Mouse (Mus musculus): ENCODE measurements around the gene Kif18a.

The Kif18a gene

DNA sequence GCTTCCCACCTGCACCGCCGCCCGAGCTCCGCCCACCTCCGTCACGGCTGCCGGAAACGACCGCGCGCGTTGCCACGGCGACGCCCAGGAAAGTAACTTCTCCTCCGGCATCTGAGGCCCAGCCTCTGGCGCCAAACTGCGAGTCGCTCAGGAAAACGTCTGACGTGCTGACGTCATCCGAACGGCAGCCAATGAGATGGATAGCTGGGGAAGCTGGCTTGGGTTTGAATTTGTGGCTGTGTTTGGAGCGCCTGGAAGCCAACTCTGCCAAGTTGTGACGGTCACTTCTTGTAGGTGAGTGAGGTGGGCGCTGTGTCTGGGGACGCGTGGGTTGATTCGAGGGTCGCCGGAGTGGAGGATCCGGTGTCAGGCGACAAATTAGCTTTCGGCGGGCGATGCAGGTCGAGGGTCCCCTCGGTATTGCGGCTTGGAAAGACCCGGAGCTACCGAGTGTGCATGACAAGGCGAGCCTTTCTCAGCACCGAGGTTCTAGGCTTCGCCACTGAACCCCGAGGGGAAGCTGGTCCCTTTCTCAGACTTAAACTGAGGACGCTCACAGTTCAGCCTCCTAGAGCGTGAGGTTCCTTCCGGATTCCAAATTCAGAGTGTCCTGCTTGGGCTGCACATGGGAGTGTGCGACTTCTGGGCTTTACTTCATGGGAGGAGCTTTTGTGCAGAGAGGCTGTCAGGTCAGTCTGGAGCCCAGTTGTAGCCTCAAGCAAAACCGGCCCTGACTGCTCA lies at the start of gene Kif18a, which contains the start of gene Mettl15:
Gene Kif18a, plus strand, starts transcription at position 139 of the 741 bp plus-strand sequence.
Gene Mettl15, minus strand, starts transcription at position 149 of the 741 bp plus-strand sequence.
- DNase-seq (ENCODE audit: low spot score), result peak; percentile 99

DNA sequence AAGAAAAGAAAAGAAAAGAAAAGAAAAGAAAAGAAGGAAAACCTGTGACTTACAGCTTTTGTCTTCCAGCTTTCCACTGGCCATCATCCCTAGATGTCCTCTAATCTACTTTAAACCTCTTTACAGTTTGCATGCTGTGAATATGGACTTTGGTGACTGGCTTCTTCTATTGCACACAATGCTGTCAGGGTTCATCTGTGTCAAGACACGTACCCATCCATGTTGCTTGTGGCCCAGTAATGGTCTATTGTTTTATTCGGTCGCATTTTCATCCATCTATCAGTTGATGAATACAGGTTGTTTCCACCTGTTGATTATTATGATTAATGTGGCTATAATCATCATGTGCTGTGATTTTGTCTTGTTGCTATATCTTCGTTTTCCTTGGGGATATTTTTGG lies 46.7 kb upstream of the Kif18a start:
- DNase-seq (ENCODE audit: low spot score), result no peak

DNA sequence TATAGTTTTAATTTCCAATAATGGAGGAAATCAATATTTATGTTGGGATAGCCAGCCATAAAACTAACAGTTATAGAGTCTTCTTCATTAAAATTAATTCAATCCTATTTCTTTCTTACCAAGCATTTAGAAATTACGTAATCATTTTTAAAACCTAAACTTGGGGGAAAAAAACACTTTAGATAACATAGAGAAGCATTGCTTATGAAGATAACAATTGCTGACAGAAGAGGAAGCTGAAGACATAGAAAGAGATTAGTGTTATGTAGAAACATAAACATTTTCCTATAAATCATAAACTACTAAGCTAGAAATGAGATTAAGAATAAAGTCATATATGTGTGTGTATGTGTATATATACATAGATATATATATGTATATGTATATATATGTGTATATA lies 44.8 kb upstream of the Kif18a start:
- no peak for DNase-seq (ENCODE audit: low spot score)

DNA sequence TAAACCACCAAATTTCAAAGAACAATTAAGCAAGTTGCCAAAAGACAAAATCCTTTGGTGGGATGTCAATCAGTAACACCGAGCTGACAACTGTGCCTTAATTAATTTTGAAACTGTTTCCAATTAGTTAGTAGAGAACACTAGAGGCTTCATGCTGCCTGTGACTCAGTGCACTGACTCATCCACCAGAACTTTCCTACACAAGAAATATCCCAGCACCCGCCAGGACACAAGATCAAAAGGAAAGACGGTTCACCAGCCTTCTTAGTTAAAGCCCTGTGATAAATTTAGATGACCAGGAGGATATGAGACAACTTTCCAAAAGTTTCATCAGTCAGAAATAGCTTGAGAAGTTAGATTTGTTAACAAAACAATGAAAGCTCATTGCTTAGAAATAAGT lies 38.6 kb upstream of the Kif18a start:
- DNase-seq (ENCODE audit: low spot score), result no peak

DNA sequence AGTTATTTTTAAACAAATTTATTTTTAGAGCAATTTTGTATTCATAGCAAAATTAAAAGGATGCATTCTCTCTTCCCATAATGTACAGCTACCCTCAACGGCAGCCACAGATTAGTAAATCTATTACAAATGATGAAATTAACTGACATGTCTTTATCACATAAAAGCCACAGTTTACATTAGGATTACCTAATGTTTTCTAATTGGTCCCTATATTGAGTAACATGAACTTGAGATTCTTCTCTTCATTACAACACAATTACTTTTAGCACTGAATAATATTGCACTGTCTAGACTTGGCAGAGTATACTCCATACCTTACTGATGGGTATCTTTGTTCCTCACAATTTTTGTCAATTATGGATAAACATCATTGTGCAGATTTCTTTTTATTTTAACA lies 17.8 kb upstream of the Kif18a start:
- DNase-seq (ENCODE audit: low spot score), result no peak

DNA sequence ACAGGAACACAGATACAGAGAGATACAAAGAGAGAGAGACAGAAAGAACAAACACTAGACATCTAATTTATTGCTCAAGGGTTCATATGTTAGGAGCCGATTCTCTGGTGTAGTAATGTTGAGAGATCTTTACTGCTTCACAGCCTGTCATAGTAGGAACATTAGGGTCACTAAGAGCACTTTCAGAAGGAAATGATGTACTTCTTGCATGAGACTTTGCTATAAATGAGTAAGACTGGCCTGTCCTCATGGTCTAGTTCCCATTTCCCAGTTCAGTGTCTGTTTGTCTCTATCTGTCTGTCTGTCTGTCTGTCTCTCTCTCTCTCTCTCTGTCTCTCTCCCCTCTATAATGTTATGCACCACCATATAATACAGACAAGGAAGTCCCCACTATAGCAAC lies 7.4 kb upstream of the Kif18a start:
- DNase-seq (ENCODE audit: low spot score), result no peak

DNA sequence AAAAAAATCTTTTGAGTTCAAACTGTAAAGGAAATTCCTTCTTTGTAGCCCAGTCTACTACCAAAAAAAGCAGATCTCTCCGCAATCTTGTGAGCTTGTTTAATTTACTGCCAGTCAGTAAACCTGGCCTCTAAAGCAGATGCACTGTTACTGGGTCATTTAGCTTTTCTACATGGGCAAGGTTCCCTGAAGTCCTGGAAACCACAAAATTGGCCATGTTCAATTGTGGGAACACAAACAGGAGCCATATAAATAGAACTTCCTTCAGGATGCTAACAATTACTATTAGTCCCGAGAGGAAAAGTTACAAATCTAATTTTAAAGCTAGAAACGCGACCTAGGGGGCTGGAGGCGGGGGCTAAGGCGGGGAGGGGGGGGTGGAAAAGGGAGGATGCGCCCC lies 2.9 kb upstream of the Kif18a start:
- no peak for DNase-seq (ENCODE audit: low spot score)

DNA sequence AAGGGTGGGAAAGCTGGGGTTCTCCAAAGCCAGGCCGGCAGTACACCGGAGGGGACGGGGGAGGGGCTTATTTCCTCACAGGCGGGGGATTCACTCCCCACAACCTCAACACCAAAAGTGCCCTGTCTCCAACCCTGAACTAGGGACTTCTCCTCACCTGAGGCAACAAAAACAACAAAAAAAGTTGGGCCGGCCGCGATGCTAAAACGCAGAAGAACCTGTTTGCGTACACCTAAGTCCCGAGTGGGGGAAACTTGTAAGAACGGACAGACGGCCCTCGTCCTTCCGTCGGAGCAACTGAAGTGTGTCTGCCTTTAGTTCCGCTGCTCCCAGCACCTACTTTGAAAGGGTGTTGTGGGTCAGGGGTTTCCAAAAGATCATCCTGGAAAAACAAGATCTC lies 2.5 kb upstream of the Kif18a start:
- peak; percentile 74 for DNase-seq (ENCODE audit: low spot score)

DNA sequence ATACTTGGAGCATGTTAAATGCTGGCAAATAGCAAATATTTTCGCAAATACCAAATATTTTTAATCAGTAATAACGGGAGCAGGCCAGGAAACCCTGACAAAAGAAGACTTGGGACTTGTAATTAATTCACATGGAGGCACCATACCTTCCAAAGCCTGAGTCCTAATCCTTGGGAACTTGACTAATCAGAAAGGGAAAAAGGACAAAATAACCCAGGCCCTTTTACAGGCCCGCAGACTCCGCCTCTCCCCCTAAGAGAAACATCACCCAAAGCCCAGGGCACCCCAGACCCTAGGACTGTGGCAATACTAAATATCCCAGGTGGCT lies 302 bp upstream of the Kif18a start:
- DNase-seq (ENCODE audit: low spot score), result no peak

DNA sequence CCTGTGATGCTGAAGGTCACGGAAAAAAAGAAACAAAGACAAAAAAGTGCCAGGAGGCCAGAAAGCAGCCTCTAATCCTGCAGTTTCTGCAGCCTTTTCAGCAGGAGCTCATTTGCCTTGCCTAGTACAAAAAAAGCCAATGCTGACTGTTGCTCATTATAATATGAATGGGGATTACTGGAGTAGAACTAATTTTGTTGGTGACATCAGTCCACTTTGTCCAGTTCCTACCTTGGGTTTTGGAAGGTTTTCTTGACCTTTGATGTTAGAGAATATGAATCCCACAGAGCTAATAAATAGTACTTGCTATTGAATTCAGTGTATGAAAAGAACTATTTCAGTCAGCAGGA lies 778 bp downstream of the Kif18a start:
- no peak for DNase-seq (ENCODE audit: low spot score)

DNA sequence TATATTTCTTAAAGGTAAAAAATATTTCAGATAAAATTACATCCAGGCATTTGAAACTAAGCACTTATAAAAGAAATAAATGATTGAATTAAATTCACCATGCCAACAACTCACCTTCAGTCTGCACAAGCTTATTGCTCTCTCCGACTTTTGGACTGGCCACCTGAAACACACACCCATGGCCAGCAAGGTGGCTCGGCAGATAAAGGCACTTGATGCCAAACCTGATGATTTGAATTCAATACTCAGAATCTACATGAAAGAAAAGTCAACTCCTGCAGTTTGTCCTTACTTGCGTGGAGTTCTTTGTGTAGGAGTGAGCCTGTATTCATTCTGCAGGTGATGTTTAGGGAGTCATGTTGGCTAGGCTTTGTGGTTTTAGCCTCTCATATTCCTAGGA lies 3.6 kb downstream of the Kif18a start:
- no peak for DNase-seq (ENCODE audit: low spot score)

DNA sequence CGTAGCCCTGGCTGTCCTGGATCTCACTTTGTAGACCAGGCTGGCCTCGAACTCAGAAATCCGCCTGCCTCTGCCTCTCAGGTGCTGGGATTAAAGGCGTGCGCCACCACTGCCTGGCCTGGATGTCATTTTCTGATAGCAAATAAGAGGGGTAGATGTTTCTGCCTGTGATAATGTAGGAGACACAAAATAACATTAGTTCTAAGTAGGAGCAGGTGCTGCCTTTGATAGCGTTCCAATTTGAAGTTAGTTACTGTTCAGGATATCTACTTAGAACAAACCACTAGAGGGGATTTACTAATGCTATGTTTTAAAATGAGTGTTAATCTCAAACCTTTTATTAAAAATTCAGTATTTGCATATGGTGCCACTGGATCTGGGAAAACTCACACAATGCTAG lies 8.8 kb downstream of the Kif18a start:
- no peak for DNase-seq (ENCODE audit: low spot score)

DNA sequence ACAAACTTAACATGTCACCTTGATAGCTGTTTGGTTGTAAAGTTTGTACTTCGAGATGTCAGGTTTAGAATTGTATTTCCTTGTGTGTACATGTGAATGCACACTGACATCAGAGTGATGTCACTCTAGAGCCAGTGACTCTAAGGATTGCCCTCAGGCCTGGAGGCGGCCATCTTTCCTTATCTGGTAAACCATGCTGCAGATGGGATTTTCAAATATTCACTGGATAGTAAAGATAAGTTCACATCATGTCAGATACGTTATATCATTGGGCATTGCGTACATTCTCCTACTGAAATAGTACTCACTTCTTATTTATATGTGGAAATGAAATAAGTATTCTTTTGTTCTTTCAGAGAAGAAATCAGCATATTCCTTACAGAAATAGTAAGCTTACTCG lies 15.7 kb downstream of the Kif18a start:
- DNase-seq (ENCODE audit: low spot score), result no peak

DNA sequence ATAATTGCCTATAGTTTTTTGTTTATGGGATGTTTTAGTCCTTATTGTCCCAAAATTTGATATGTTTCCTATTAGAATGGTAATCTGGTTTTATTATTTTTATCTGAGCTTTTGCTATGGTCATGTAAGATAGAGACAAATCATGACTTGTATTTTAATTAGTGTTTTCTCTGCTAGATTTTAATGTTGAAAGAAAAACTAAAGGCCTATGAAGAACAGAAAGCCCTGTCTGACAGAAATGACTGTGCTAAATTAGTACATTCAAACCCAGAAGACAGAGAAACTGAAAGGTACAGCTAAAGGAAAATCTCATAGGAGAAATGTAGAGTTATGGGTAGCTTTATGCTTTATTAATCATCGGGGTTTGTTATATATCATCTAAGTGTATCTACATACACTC lies 17.6 kb downstream of the Kif18a start:
- DNase-seq (ENCODE audit: low spot score), result no peak

DNA sequence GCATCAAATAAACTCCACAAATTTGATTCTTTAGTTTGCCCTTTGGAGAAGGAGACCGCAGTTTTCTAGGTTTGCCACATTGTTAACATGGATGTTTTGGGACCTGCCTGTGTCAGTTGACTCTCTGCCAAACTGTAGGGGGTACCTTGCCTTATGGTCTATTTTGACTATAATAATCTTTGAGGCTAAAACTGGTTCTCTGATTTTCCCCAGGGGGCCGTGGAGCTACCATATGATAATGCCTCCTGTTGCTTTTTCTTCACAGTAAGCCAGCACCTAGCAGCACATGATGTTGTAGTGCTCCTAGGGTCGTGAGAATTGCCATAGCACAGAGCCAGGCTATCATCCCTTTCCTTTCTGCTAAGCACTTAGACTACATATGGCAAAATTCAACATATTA lies 21.7 kb downstream of the Kif18a start:
- DNase-seq (ENCODE audit: low spot score), result no peak

DNA sequence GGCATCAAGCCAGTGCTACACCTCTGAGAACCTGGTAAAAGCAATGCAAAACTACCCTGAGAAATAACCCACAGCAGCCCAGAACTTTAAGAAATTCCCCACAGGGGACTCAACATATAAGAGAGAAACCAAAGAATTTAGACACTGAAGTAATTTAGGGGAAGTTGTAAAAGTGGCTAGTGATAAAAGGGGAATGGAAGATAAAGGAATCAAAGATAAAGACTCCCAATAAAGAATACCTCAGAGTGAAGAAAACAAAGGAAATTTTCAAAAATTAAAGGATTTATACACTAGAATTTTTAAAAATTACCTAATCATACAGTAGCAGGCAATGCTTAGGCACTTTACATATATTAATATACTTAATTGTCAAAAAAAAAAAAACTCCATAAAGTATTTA lies 23.1 kb downstream of the Kif18a start:
- DNase-seq (ENCODE audit: low spot score), result no peak

DNA sequence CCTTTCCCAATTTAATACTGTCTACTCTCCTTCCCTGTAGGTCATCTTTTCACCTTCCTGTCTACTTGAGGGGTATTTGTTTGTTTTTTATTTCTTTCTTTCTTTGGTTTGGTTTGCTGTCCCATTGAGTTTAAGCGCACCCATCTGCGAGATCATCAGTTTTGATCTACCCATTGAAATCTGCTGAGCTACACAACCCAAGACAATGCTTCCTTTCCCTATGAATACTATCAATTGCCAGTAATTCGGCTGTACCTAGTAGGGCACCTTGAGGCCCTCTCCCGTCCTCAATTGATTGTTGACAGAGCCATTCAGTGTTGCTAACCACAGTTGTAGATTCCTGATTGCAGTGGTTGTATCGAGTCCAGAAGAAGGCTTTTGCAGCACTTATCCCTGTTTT lies 30.8 kb downstream of the Kif18a start:
- DNase-seq (ENCODE audit: low spot score), result no peak

DNA sequence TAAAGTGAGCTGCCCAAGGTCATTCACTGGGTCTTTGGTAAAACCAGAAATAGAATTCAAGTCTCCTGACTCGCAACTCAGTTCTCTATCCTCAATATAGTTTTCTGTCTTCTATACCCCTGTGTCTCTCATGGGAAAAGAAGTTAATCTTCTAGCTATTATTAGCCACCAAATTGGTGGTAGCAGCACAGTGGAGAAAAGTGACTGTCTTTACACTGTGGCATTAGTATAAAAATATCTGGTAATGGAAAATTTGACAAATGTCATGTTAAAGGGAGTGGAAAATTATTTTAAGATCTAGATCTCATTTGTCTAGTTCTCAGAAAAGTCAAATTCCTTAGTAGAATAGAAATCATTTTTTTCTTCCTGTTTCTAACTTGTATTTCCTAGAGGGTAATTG lies 51.3 kb downstream of the Kif18a start:
- DNase-seq (ENCODE audit: low spot score), result no peak

DNA sequence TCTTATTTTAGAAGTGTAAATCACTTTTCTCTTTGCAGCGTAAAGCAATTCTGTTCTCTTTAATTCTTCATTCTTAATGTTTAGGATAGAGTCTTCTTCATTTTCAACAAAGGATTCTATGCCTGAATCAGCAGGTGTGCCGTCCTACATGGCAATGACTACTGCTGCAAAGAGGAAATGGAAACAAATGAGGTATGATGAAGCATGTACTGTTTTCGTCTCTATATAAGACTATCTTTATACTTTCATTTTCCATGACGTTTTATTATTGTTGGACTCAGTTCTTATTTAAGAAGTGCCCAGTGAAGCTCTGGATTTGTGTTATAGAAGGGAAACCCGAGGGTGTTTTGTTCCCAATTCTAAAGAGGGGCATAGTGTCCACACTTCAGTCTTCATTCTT lies 53.7 kb downstream of the Kif18a start:
- no peak for DNase-seq (ENCODE audit: low spot score)

DNA sequence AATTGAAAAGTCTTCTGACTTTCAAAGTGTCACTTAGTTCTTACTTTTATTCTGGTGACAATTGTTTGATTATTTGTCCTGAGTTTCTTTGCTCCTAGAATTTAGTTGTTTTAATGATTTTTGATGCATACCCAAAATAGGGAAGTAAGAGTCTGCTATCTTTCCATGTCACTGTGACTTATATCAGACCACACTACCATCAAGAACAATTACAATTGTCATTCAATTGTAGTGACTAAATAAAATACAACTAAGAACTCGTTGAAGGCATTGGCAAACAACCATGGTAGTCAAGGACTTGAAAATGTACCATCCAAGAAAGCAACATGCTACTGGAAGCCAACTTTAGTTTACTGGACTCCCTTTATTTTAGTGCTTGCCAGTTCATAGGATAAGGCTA lies 55.2 kb downstream of the Kif18a start:
- DNase-seq (ENCODE audit: low spot score), result no peak

DNA sequence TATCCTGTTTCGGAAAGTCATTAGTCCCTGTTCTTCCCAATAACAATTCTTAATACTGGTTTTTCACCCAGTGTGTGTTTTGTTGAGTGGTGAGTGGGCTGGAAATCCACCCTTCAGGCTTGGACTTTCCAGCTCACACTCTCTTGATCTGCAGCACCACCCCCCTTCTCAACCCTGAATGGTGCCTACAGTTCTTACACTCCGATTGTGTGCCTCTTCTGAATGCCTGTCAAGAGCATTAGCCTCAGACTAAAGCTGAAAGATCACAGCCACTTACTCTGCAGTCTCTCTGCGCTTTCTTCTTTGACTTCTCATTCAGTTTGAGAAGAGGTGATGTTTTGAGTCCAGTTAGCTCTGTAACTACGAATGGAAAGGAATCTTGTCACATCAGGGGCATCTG lies 64.8 kb downstream of the Kif18a start:
- DNase-seq (ENCODE audit: low spot score), result no peak

DNA sequence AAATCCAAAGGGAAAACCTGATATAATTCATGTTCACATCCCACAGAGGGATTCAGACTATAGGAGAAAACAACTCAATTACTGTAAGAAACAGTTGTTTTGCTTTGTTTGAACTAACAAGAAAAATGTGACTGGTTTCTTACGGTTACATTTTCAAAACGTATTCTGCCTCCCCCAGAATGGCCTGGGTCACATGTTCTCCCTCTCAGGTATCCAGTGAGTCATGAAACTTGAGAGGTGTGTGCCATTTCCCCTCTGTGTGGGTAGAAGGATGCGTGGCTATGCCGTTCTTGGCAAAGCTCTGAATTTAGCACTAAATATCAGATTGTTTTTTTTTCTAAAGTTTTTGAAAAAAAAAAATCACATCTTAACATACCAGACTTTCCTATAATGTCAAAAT lies 68.2 kb downstream of the Kif18a start:
- no peak for DNase-seq (ENCODE audit: low spot score)

DNA sequence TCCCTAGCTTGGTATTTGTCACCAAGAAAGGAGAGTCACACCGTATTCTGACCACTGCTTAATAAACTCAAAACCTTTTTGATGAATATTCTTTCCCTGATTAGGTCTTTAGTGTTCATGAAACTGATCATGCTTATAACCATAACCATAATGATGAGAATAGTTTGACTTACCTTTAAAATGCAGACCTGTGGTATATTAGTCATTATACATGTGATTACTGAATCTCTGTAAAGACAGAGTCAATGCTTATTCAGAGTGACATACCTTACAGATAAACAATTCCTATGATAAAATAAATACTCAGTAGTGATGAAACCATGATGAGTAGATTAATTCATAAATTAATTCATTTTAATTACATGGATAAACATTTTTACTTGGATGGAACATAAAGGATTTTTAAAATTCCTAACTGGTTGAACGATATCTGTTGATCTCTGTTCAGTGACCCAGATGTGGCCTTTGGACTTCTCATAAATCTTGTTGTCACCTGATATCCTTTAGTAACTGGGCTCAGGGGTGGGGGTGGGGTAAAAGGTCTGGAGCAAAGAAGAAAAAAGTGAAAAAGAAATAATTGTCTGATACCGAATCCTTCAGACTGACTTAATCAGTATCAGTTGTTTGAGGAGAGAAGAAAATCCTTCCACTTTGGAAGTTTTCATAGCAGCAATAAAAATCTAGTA lies 78.1 kb downstream of the Kif18a start:
- peak; percentile 48 for DNase-seq (ENCODE audit: low spot score)

DNA sequence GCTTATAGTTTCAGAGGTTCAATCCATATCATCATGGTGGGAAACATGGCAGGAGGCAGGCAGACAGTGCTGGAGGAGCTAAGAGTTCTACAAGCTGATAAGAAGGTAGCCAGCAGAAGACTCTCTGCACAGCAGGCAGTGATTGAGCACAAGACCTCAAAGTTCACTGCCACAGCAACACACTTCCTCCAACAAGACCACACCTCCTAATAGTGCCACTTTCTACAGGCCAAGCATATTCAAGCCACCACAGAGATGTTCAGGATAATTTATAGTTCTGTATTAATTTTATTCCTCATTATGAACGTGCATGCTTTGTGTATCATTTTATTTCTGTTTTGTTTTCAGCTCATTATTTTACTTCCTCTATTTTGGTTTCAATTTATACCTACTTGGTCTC lies 85.4 kb downstream of the Kif18a start:
- no peak for DNase-seq (ENCODE audit: low spot score)
